Mouse (Mus musculus) gastrocnemius, postnatal 14 days (tissue): ENCODE results near the gene Pnpla2. TPM values are rescaled to one million over a fixed set of nuclear protein-coding genes. Genes with fewer than 3 reads are reported as not detected.

Experiments used
- DNase-seq: peaks from one replicate; pipeline ENCODE4 v3.0.0; 2021; ENCODE audit warnings: mixed read lengths
- intact Hi-C: fragments of 180-260 bp; cut with DNase I; formaldehyde crosslinking; loops from one replicate; pipeline ENCODE4 v1.15.1; 2025; ENCODE audit warnings: low total_unique reads
- total RNA-seq, 2 experiments: library from RNA; stranded (reverse); gene quantifications; 2 replicates each; pipeline ENCODE4 v1.2.3; 2021

Gene Pnpla2
- total RNA-seq, 2 experiments from 2014 or later = 188 to 332 TPM

DNA sequence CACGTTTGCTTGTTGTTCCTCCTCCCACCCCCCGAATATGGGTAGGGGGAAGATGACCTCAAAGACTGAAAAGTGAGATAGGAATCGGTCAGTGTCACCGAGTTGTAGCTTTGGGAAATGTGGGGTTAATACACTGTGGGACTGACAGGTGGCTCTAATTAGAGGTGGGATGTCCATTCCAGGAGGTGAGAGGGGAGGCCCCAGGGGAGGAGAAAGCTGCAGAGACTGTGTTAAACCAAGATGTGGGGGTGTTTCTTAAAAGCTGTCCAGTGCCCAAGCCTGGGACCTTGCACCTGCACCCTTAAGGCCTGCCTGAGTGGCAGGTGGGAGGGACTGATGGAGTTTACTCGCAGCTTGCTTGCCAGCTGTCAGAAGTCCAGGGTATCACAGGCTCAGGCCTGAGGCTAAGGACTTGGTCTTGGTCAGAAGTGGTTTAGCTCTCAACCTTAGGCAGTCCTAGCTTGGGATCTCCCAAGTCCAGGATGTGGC is 7.4 kb downstream of the Pnpla2 start:
- intact Hi-C loops = no loop called here
- DNase-seq = peak; percentile 45

DNA sequence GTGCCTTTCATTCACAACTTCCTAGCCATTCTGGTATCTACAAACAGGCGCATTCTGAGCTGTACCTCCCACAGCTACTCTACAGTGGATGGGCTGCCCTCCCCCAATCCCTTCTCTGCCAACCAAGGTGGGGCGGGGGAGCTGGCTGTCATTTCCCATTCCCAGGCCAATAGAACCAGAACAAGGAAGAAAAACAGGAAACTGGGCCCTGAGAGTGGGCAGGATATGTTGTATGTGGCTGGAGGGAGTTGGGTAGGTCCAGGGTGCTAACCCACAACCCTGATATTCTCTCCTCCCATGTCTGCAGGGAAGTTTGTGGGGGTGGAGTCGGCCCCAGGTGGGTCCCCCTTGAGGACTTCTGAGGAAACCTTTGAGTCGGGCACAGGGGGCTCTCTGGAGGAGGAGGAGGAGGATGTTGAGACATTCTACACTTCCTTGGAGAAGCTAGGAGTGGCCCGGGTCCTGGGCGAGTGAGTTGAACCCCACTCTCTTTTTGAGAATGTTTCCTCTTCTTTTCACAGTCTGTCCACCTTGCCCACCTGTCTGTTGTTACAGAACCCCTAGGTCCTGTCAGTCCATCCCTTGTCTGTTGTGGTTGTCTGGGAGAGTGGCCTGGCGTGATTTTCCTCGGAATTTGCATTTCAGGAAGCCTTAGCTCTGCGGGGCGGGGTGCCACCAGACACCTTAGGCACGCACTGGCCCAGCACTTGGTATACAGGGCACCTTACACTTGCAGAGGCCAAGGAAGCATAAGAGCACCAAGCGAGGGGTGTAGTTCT is 9.0 kb downstream of the Pnpla2 start:
- intact Hi-C loops = no loop called here
- peak; percentile 45 for DNase-seq

DNA sequence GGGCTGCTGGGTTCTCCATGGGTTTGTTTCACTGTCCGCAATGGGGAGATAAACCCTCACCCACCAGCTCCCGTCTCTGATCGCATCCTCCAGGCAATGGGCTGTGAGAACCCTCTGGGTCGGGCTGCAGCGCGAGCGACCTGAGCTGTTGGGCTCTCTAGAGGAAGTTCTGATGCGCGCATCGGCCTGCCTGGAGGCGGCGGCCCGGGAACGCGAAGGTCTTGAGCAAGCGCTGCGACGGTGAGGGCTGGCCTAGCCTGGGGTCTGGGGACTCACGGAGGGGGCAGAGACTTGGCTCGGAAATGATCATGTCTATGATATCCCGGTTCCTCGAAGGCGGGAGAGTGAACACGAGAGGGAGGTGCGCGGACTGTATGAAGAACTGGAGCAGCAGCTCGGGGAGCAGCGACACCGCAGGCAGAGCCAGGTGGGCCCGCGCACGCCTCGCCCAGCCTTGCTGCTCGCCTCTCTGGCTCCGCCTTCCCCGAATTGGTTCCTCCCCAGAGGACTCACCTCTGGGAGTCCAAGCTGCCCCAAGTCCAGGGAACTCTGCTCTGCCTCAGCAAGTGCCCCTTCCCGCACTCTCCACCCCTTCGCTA is 9.7 kb downstream of the Pnpla2 start:
- intact Hi-C loops = no loop called here
- DNase-seq = no peak

DNA sequence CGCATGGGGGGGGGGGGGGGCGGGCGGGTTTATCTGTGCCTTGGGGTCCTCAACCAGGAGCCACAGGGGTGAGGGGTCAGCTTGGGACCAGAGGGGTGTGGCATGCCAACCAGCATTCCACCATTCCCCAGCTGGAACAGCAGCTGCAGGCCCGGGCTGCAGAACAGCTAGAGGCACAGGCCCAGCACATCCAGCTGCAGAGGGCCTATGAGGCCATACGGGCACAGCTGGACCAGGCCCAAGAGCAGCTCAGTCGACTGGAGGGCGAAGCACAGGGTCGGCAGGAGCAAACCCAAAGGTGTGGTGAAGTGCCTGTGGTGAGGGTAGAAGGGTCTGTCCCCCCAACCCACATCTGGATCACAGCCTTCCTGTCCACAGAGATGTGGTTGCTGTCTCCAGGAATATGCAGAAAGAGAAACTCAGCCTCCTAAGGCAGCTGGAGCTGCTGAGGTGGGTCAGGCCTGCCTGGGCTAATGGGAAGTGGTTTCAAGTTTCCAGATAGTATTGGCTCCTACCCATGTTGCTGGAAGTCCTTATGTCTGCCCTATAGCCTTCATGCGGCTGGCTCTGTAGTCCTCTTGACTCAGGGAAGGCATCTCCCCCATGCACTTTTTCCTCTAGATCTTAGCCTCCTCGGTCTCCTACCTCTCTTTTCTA is 10.5 kb downstream of the Pnpla2 start:
- intact Hi-C loops = no loop called here
- peak; percentile 54 for DNase-seq

DNA sequence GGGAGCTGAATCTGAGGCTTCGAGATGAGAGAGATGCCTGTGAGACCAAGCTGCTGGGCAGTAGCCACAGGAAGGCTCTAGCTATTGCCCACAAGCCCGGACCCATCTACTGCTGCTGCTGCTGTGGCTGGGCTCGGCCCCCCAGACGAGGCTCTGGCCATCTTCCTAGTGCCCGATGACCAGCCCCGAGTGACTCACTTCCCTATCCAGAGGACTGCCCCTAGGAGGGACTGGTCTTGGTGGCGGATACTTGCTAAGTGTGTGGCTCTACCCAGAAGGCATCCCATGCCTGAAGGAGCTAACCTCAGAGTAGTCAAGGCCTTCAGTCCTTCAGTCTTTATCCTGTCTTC is 11.0 kb downstream of the Pnpla2 start:
- intact Hi-C loops = no loop called here
- peak; percentile 62 for DNase-seq

DNA sequence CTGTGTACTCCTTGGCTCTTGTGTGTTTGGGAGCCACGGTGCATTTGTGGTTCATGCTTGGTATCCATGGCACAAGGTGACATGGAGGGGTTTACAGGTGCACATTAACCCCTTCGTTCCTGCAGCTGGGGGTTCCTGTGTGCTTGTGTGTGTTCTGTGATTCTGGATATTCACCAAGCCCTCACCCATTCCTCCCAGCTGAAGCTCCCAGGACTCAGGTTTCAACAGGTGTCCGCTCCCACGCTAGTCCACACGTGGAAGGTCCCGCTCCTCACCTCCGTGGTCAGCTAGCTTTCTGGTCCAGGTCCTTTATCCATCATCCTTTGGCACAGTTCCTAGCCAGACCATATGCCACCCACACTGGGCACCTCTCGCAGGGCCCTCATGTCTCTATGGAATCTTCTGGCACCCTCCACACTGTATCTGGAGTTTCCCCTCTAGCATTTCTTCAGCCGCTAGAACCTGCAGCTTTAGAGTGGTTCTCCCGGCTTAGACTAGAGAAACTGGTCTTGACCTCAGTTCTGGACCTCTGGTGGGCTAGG is 11.7 kb downstream of the Pnpla2 start:
- intact Hi-C loops = no loop called here
- DNase-seq = peak; percentile 4

DNA sequence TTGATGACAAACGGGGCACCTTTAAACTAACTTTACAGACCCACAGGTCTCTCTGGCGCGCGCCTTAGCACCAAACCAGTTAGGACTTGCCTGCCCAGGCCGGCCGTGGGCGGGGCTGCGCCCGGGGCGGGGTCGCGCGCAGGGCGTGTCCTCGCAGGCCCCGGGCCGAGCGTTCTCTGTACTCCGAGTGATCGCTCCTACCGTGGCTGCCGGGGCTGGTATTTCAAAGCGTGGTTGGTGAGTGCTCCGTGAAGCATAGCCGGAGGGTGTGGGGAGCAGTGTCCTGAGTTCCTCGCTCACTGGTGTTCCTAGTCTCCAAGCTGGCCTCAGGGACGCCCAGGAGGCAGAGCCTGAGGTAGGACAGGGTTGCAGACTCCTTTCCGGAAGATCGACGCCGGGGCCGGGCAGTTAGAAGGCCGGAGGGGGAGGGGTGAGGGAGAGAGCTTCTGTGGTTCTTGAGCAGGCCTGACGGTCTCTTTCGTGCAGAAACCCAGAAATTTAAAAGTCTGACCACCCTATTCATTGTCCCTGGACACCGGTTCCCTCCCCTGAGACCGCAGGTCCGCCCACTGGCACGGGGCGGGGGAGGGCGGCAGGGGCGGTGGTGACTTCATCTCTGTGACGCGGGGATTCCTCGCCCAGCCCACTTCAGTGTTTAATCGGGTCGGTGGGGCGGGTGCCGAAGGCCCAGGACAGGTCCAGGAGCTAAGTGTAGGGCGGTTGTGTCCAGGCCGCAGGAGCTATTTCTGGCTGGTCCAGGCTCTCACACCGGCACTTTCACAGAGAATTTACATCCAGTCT is 12.4 kb downstream of the Pnpla2 start, which contains the start of gene Cd151:
Gene Cd151, plus strand, starts transcription at position 163 of the 801 bp plus-strand sequence.
- DNase-seq = peak; percentile 91
- intact Hi-C loops = no loop called here

DNA sequence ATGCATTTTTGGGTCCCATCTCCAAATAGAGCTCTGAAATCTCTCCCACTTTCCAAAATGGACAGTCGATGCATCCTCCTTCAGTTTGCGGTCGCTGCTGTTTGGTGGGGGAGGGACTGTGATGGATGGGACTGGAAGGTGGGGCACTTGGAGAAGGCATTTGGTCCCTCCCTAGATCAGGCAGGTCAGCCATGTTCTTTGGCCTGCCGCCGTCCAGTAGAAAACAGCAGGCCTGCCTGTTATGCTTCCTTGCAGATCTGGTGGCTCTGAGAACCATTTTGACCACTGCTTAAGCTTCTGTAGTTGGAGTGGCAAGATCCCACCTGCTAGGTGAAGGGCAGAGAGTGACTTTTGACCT is 13.1 kb downstream of the Pnpla2 start:
- no peak for DNase-seq
- intact Hi-C loops = no loop called here

DNA sequence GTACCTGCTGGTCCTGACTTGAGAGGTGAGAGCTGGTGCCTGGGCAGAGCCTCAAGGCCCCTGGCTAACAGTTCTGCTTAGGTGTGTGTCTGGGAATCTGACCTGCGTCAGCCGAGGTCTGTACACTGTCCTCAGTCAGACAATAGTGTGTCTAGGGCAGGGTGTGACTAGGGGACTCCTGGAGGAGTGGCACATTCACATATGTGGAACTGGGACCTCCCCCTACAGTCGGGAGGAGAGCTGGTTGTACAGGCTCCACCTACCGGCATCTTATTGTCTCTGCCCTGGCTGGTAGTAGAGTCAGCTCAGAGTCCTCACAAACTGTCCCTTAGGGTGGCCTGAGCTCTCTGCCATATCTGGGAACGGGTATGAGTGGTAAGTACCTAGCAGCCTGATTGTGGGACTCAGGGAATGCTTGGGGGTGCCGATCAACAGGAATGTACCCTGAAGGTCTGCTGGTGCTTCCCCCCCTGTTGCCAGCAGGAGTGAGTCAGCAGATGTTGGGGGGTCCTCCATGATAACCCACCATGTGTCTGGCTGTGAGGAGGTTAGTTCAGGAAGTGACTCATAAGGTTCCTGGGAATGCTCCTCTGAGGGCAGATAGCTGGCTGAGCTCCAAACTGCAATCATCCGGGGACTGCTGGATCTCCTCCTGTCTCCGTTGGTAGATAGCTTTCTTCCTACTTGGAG is 13.7 kb downstream of the Pnpla2 start:
- peak; percentile 63 for DNase-seq
- intact Hi-C loops = no loop called here

DNA sequence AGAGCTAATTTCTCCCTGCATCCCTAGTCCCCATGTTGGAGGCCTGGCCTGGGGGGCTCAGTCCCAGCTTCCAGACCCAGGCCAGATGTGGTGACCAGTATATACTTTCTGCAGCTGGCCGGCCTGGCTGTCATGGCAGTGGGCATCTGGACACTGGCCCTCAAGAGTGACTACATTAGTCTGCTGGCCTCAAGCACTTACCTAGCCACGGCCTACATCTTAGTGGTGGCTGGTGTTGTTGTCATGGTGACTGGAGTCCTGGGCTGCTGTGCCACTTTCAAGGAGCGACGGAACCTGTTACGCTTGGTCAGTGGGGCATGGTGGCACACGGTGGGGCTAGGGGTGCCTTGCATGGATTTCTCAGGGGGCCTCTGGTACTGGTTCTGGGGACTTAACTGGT is 14.4 kb downstream of the Pnpla2 start:
- intact Hi-C loops = no loop called here

DNA sequence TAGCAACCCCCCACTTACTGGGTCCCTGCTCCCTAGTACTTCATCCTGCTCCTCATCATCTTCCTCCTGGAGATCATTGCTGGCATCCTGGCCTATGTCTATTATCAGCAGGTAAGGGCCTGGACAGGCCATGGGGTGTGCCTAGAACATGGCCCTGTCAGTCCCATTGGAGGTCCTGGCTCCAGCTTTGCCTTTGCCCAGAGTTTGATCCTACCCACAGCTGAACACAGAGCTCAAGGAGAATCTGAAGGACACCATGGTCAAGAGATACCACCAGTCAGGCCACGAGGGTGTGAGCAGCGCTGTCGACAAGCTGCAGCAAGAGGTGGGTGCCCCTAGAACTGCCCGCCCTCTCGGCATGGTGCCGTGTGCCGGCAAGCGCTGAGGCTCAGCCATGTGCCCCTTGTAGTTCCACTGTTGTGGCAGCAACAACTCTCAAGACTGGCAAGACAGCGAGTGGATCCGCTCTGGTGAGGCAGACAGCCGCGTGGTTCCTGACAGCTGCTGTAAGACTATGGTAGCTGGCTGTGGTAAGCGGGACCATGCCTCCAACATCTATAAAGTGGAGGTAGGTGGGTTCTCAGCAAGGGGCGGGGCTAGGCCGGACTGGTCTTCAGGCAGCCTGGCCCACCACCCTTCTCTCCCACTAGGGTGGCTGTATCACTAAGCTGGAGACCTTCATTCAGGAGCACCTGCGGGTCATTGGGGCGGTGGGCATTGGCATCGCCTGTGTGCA is 15.1 kb downstream of the Pnpla2 start:
- no peak for DNase-seq
- intact Hi-C loops = no loop called here

More for the DNA sequence above, 14.4 kb downstream of the Pnpla2 start:
- DNase-seq = no peak

DNA sequence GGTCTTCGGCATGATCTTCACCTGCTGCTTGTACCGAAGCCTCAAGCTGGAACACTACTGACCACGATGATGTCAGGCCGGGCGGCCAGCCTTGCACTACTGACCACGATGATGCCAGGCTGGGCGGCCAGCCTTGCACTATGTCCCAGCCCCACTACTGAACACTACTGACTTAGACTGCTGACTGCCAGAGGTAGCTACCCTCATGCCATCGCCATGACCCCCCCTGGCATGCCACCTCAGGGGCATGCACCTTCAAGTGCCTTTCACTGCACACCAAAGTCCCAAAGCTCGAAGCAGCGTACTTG is 15.6 kb downstream of the Pnpla2 start:
- DNase-seq = no peak
- intact Hi-C loops = no loop called here

DNA sequence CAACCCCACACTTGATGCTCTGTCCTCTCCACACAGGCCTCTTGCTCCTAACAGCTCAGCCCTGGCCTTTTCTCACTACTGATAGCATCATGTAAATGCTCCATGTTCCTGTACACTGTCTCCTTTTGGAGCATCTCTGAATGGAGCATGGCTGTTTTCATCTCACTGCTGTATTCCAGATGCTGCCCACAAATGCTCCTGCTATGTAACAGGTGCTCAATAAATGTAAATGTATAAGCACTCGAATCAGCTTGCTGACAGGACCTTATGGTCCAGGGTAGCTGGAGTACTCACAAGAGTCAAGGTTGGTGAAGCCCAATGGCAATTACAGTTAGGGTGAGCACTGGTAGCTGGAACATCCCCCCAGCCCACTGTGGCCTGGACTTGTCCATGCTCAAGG is 16.2 kb downstream of the Pnpla2 start:
- no peak for DNase-seq
- intact Hi-C loops = no loop called here

DNA sequence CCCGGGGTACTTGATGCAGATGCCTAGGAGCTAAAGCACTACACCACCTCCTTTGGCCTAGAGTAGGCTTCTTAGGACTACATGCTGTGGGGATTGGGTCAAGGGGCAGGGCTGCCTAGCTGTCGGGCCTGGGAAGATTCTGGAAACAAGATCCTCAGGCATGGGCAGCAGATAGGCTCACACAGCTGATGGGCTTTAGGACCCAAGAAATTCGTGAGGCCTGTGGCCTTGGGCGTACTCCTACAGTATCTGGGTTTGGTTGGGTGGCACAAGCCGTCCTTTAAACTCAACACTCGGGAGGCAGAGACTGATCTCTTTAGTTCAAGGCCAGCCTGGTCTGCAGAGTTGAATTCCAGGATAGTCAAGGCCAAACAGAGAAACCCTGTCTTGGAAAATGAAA is 17.2 kb downstream of the Pnpla2 start:
- intact Hi-C loops = no loop called here

DNA sequence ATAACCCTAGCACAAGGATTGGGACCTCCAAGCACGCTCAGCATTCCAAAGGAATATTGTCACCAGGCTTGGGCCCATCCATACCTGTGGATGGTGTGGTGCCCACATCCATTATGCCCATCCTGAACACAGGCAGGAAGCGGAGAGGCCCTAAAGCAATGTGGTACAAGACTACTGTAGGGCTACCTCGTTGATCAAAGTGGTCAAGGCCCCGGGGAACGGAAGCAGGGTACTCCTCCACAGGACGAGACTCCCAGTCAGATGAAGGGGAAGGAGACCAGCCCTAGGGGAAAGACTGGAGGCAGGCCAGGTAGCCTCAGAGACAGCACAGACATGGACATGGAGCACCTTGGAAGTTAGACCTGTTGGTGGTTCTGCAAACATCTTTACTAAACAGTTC is 17.8 kb downstream of the Pnpla2 start:
- intact Hi-C loops = no loop called here
- DNase-seq = no peak

More for the DNA sequence above, 17.2 kb downstream of the Pnpla2 start:
- no peak for DNase-seq

DNA sequence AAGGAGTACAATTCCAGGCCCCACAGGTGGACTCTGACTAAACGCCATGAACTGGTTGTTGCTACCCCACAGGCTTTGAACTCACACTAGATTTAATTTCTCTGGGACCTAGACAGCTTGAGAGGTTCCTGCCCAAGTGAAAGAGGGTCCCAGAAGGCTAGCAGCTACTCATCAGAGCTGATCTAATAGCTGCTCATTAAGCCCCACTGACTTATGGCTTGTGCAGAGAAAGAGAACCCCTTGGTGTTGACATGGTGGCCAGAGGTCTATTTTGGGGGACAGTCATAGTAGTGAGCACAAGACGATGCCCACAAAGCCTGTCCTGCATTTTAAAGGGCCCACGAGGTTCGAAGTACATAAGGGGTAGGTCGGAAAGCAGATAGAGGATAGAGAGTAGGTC is 19.2 kb downstream of the Pnpla2 start:
- intact Hi-C loops = no loop called here
- no peak for DNase-seq

DNA sequence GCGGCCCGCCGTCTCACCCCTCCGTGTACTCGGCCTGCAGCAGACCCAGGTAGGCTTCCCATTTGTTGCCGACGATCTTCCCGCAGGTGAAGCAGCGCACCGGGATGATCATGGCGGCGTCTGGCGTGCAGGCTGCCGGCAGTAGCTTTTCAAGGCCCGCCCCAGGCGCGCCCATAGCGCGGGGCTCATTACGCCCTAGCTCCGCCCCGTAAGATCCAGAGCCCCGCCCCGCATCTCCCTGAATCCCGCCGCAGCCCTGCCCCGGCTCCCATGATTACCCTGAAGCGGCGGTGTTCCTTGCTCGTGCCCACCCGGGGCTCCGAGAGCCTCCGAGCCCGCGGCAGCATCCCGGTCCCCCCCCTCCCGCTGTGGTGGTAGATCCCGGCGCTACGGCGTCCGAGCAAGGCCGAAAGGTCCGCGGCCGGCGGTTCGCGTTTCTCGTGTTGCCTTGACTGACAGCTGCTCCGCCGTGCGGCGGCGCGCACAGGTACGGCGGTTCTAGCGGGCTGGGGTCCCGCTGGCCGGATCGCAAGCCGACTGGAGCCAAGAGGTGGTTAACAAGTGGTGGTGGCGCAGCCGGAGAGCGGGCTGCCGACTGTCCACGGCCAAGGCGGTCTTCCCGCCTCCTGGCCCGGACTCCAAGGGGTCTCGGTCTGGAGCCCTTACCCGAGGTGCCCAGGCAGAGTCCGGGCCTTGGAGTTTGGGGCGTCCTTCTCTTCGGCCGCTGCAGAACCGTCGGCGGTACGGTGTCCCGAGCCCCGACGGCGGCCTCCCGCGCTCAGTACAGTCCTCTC is 20.2 kb downstream of the Pnpla2 start, which contains the start of the genes Polr2l and Tspan4:
Gene Polr2l, minus strand, starts transcription at position 122 of the 794 bp plus-strand sequence.
Gene Tspan4, plus strand, starts transcription at position 230 of the 794 bp plus-strand sequence.
- DNase-seq = peak; percentile 83
- intact Hi-C loops = no loop called here

DNA sequence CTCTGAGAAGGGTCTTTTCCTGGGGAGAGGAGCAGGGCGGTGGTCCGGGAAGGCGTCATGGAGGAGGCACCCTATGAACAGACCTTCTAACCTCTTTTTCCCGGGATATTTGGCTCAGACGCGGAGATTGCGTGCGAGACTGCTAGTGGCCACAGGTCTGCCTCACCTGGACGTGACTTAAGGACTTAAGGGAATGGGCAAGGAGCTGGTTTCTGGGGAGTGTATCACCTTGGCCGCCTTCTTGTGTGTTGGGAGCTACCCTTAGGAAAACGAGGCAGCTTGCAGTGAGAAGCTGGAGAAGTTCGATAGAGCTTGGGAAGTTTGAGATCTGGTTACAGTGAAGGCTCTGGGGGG is 20.8 kb downstream of the Pnpla2 start:
- DNase-seq = no peak
- intact Hi-C loops = no loop called here
